ENCODE assay signal across 25 mouse cellular contexts in the genomic region with DNA sequence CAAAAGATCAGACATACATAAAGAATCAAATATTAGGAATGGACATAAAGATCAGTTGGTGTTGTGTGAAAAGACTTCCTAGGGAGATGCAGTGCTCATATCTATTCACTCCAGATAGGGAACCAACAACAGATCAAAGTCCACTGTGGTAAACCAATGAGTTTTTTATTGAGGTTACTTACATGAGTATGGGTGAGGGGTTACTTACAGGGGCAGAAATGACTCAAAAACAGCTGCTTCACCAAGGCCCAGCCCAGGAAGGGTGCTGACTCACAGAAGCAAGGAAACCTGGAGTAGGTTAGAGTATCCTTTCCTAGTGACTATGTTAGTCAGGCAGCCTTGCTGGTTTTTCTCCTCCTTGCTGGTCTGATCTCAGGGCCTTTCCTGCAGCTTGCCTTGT. TPM values are rescaled to one million over a fixed set of nuclear protein-coding genes. Genes with fewer than 3 reads are reported as not detected.
DNase-seq lines count a peak whose midpoint lies in the region; ATAC-seq and TF ChIP-seq lines count a peak whose summit lies in the region.
"Had no signal": no experiment of that assay in that cellular context is flagged by ENCODE, and none has a peak within 500 bp of the region (broad histone marks: within the 10 kb centered on the region; RNA-seq: fewer than 3 reads in every experiment).

No protein-coding gene starts in this region.

- no peak overlapping the region for H3K4me3 ChIP-seq in gastrocnemius, adult 2 months
- no peak overlapping the region for H3K4me3 ChIP-seq in ES-Bruce4 (ENCODE audit: low read depth, low read length)
- H3K4me3 ChIP-seq in forebrain, embryonic 10.5 days = no peak overlapping the region
- H3K4me3 ChIP-seq: embryonic facial prominence, embryonic 12.5 days; forebrain, embryonic 12.5 days; heart, embryonic 10.5 days; lung, embryonic 15.5 days had no signal

- H3K27me3 ChIP-seq in ES-Bruce4 (ENCODE audit: control insufficient read depth, insufficient read depth, low read length, poor library complexity, severe bottlenecking) = no peaks in the 10 kb centered on the region
- no peaks in the 10 kb centered on the region for H3K27me3 ChIP-seq in forebrain, embryonic 10.5 days (ENCODE audit: poor library complexity, severe bottlenecking)
- H3K27me3 ChIP-seq: embryonic facial prominence, embryonic 12.5 days; forebrain, embryonic 12.5 days; lung, embryonic 15.5 days had no signal

- no peak for TF ChIP-seq CTCF in gastrocnemius, adult 2 months (IDR thresholded peaks at IDR 0.05)
- TF ChIP-seq CTCF in ES-Bruce4 (IDR thresholded peaks at IDR 0.05; ENCODE audit: low read depth, low read length) = no peak

- no peak for DNase-seq in gastrocnemius, adult 2 months
- no peak for DNase-seq in gastrocnemius, postnatal 4 days (ENCODE audit: low spot score in 2 of 2)
- no peak for DNase-seq in forebrain, embryonic 10.5 days (ENCODE audit: extremely low spot score, low spot score)
- no peak for DNase-seq in lung, postnatal 14 days
- DNase-seq in kidney, postnatal 10 days = no peak
- DNase-seq: cerebellum, adult 11 months; cerebellum, postnatal 14 days; gastrocnemius, postnatal 36 days; heart, postnatal 4 days; kidney, adult 2 months; layer of hippocampus, postnatal 36 days; lung, postnatal 4 days; thymus, adult 2 months; thymus, postnatal 4 days had no signal

- TF ChIP-seq POLR2A in ES-Bruce4 (IDR thresholded peaks at IDR 0.05; ENCODE audit: insufficient read depth, low read length) = no peak

- no peak overlapping the region for H3K9ac ChIP-seq in ES-Bruce4 (ENCODE audit: low read depth, poor library complexity, severe bottlenecking)
- H3K9ac ChIP-seq: embryonic facial prominence, embryonic 12.5 days; forebrain, embryonic 12.5 days; liver, embryonic 14.5 days; lung, embryonic 15.5 days had no signal

- peaks cover 43% of the 10 kb centered on the region for H3K36me3 ChIP-seq in ES-Bruce4 (ENCODE audit: control insufficient read depth, insufficient read depth, low read length, poor library complexity, severe bottlenecking)
- peaks cover 96% of the 10 kb centered on the region for H3K36me3 ChIP-seq in forebrain, embryonic 10.5 days (replicated peaks)

- intact Hi-C loops in gastrocnemius, adult 2 months (cut with DNase I) = no loop called here

- ATAC-seq in hematopoietic stem cell, adult 5-6 weeks (replicated peaks in 1 of 2; ENCODE audit: insufficient read depth in 1 of 2, low FRiP score in 2 of 2, low TSS enrichment in 1 of 2, low read depth in 1 of 2, poor library complexity in 2 of 2, severe bottlenecking in 2 of 2) = peak; percentile 44 to 74; a peak in 3 of 4 replicates
- peak; percentile 31 for ATAC-seq in megakaryocyte progenitor cell, adult 5-6 weeks (replicated peaks; ENCODE audit: poor library complexity)
- ATAC-seq: hindbrain, embryonic 16.5 days had no signal

- no peak for TF ChIP-seq EP300 in ES-Bruce4 (IDR thresholded peaks at IDR 0.05; ENCODE audit: insufficient read depth, low read depth, low read length)

- no peaks in the 10 kb centered on the region for H3K9me3 ChIP-seq in ES-Bruce4 (replicated peaks; ENCODE audit: control insufficient read depth, insufficient read depth, low read length, poor library complexity, severe bottlenecking)
- no peaks in the 10 kb centered on the region for H3K9me3 ChIP-seq in forebrain, embryonic 10.5 days
- H3K9me3 ChIP-seq: embryonic facial prominence, embryonic 12.5 days; forebrain, embryonic 12.5 days; heart, embryonic 10.5 days; lung, embryonic 15.5 days had no signal

- H3K4me1 ChIP-seq in ES-Bruce4 (ENCODE audit: control insufficient read depth, insufficient read depth, low read length) = no peaks in the 10 kb centered on the region
- no peaks in the 10 kb centered on the region for H3K4me1 ChIP-seq in forebrain, embryonic 10.5 days
- H3K4me1 ChIP-seq: embryonic facial prominence, embryonic 12.5 days; forebrain, embryonic 12.5 days; heart, embryonic 10.5 days; lung, embryonic 15.5 days had no signal

- peak overlapping the region; percentile 10; the same call in 1 of the 2 replicates for H3K27ac ChIP-seq in gastrocnemius, adult 2 months
- H3K27ac ChIP-seq in ES-Bruce4 (ENCODE audit: insufficient read depth, low read length) = peak overlapping the region; percentile 63; the same call in 1 of the 2 replicates
- no peak overlapping the region for H3K27ac ChIP-seq in forebrain, embryonic 10.5 days
- H3K27ac ChIP-seq: embryonic facial prominence, embryonic 12.5 days; forebrain, embryonic 12.5 days; heart, embryonic 10.5 days; kidney, postnatal 0 days; liver, embryonic 14.5 days; lung, embryonic 15.5 days had no signal

RNA-seq across cellular contexts. Expression of gene Map6d1, which starts 49.1 kb away (rescaled TPM):
- under 1 TPM; 0.26 to 0.78 TPM for total RNA-seq in gastrocnemius, adult 2 months (2021)
- total RNA-seq in gastrocnemius, postnatal 4 days (2021) = 1 to 10 TPM; 1.7 to 1.9 TPM
- polyA plus RNA-seq in ES-Bruce4 (2011; ENCODE audit: insufficient read depth, insufficient read length, low read depth, missing spikeins) = 0.94 and 1.0 TPM in 2 replicates
- not detected in 2 replicates for total RNA-seq in hematopoietic stem cell, adult 5-6 weeks (2017)
- not detected in 2 replicates for total RNA-seq in megakaryocyte progenitor cell, adult 5-6 weeks (2015)
- total RNA-seq in megakaryocyte progenitor cell, adult 5-6 weeks (2017) = not detected in 2 replicates
- 1.0 and 1.6 TPM in 2 replicates for polyA plus RNA-seq in forebrain, embryonic 10.5 days (2016; fragmentation: Nextera tagmentation; extraction: Ambion mirVana)
- total RNA-seq: neutrophil, adult 5-6 weeks had no signal

RNA-seq across cellular contexts. Expression of gene Yeats2, which starts 51.2 kb away (rescaled TPM):
- 1 to 10 TPM; 5.7 to 6.9 TPM for total RNA-seq in gastrocnemius, adult 2 months (2021)
- total RNA-seq in gastrocnemius, postnatal 4 days (2021) = 10 to 100 TPM; 42.0 to 51.7 TPM
- 92.7 and 112 TPM in 2 replicates for polyA plus RNA-seq in ES-Bruce4 (2011; ENCODE audit: insufficient read depth, insufficient read length, low read depth, missing spikeins)
- 26.5 and 30.3 TPM in 2 replicates for total RNA-seq in hematopoietic stem cell, adult 5-6 weeks (2017)
- 38.9 and 46.6 TPM in 2 replicates for total RNA-seq in megakaryocyte progenitor cell, adult 5-6 weeks (2015)
- 31.9 and 32.6 TPM in 2 replicates for total RNA-seq in megakaryocyte progenitor cell, adult 5-6 weeks (2017)
- 40.1 and 41.2 TPM in 2 replicates for polyA plus RNA-seq in forebrain, embryonic 10.5 days (2016; fragmentation: Nextera tagmentation; extraction: Ambion mirVana)
